Mouse (Mus musculus) liver, embryonic 13.5 days (tissue): Measurements from ENCODE around the gene Xpo1. TPM values are rescaled to one million over a fixed set of nuclear protein-coding genes. Genes with fewer than 3 reads are reported as not detected.

Experiments
- ATAC-seq: fragments of 200-750 bp; cut with Nextera tagmentation; 2 replicates; pipeline ENCODE4 v1.8.0; 2017; ENCODE audit warnings: low read depth, mild to moderate bottlenecking, moderate number of reproducible peaks, moderate library complexity
- DNase-seq: peaks from one replicate; pipeline ENCODE4 v3.0.0; 2022
- H3K27ac ChIP-seq: fragments of 300-500 bp; sonication (generic); 2 replicates; pipeline ENCODE4 v1.5.1; 2015; ENCODE audit warnings: moderate library complexity, mild to moderate bottlenecking, inconsistent platforms
- H3K27me3 ChIP-seq: fragments of 300-500 bp; sonication (generic); 2 replicates; pipeline ENCODE4 v1.6.1; 2015; ENCODE audit warnings: mild to moderate bottlenecking, inconsistent platforms
- H3K36me3 ChIP-seq: fragments of 300-500 bp; sonication (generic); 2 replicates; pipeline ENCODE4 v1.6.1; 2015; ENCODE audit warnings: mild to moderate bottlenecking, inconsistent platforms
- H3K4me1 ChIP-seq: fragments of 300-500 bp; sonication (generic); replicated peaks from 2 replicates; pipeline ENCODE4 v1.6.1; 2015; ENCODE audit warnings: inconsistent platforms
- H3K4me2 ChIP-seq: fragments of 300-500 bp; sonication (generic); 2 replicates; pipeline ENCODE4 v1.6.1; 2015; ENCODE audit warnings: inconsistent platforms, mild to moderate bottlenecking, moderate library complexity
- H3K4me3 ChIP-seq: fragments of 300-500 bp; sonication (generic); replicated peaks from 2 replicates; pipeline ENCODE4 v1.5.1; 2015; ENCODE audit warnings: mild to moderate bottlenecking, inconsistent platforms
- H3K9ac ChIP-seq: fragments of 300-500 bp; sonication (generic); 2 replicates; pipeline ENCODE4 v1.6.1; 2015; ENCODE audit warnings: mild to moderate bottlenecking, inconsistent platforms
- H3K9me3 ChIP-seq: fragments of 300-500 bp; sonication (generic); replicated peaks from 2 replicates; pipeline ENCODE4 v1.6.1; 2016; ENCODE audit warnings: inconsistent platforms
- WGBS: fragments of 180-500 bp; shearing (Covaris S2); methylation state at CpG from one replicate; pipeline ENCODE4 v1.1.7; 2015; ENCODE audit not compliant: insufficient replicate concordance; 5-methylcytosine and 5-hydroxymethylcytosine counted together
- polyA plus RNA-seq: library from polyadenylated mRNA; unstranded; fragments of >200 nt; fragmentation: Nextera tagmentation; extraction: Ambion mirVana; gene quantifications from 2 replicates; pipeline ENCODE4 v1.2.1, GENCODE M21; 2015

The Xpo1 gene
- polyA plus RNA-seq = 51.4 and 71.1 TPM in 2 replicates

DNA sequence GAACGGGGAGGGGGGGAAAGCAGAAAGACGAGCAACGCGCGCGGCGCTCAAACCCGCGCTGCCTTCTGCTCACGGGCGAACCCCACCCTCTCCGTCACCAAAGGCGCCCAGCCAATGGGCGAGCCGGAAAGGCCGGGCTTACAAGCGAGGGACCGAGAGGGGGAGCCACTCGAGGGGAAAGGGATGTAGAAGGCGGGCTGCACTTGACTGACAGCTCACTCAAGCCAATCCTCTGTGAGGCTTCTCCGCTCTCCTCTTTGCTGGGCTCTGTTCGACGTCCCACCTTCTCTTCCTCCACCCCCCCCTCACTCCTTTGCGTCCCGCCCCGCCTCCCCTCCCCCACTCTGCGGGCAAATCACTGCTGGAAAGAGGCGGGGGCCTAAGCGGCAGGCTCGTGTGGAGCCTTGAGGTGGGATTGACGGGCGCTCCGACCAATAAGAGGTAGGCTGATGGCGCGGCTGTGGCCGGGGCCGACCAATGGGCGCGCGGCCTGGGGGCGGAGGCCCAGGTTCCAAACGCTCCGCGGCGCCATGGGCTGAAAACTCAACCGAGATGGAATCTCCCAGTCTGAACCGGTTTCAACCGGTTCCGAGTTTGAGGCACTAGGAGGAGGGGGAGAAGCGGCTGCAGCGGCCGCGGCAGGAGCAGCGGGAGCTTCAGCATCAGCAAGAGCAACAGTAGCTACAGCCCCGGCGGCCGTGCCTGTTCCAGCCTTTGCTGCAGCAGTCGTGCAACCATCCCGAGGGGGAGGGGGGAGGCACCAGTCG is at the start of gene Xpo1:
Xpo1 (plus strand) TSS at position 615 of the 767 bp plus-strand sequence.
- DNase-seq = peak; percentile 98
- Histone ChIP-seq H3K27me3 (no peaks in the 10 kb centered on the region), H3K4me3 (peak within 1 kb of the TSS; percentile 99), H3K9ac (peak within 1 kb of the TSS; percentile 100), H3K4me1 (peaks cover 43% of the 10 kb centered on the region), H3K4me2 (peak within 1 kb of the TSS; percentile 94), H3K36me3 (peaks cover 6% of the 10 kb centered on the region), H3K9me3 (no peaks in the 10 kb centered on the region), H3K27ac (peak within 1 kb of the TSS; percentile 99)
- under 1% methylated on average over 60 of the region's 60 CpGs for WGBS
- ATAC-seq = peak; percentile 90

GRCm38 (mm10) chr11:23209717-23210116 is 46.1 kb upstream of the Xpo1 start:
- 67% methylated on average over 7 of the region's 7 CpGs for WGBS
- Histone ChIP-seq H3K4me1 (0 out of 2 replicates have a peak, but pooled peaks cover 4% of the 10 kb centered on the region), H3K4me3 (no peak overlapping the region), H3K9me3 (no peaks in the 10 kb centered on the region), H3K27me3 (no peaks in the 10 kb centered on the region), H3K4me2 (no peak overlapping the region), H3K36me3 (no peaks in the 10 kb centered on the region), H3K27ac (no peak overlapping the region), H3K9ac (no peak overlapping the region)
- no peak for DNase-seq
- ATAC-seq = no peak

DNA sequence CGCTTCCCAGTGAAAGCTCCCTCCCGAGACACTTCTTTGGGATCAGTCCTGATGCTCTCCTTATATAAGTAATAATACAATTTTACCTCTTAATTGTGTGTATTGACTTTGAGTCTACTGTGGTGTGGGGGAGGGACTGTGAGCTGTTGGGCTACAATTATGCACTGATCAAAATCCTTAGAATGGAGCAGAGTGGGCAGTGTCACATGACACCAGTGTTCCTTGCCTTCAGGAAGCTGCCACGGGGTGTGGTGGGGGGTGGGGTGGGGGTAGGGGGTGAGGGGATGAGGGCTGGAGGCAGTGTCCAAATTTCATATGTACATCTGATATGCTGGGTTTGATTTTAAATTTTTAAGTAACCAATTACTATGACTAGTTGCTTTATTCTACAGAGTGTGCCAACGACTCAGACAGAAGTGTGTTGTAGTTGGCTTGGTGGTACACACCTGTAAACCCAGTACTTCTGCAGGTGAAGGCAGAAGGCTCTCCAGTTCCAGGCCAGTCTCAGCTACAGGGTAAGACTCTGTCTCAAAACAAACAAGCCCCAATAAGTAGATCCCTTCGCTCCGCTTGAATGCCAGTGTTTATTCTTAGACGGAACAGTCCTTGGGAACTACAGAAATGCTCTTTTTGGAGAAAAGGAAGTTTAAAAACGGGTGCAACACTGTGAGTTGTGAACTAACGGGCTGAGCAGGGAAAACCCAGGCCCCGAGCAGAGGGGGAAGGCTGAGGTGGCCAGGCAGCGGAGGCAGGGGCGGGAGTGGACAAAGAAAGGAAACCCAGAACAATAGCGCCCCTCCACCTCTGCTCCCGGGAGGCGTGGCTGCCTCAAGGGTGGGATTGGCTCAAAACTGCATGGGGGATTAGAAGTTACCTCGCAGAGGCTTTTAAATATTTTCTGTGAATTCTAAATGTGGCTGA is 45.0 kb upstream of the Xpo1 start:
- 19% methylated on average over 16 of the region's 16 CpGs for WGBS
- H3K27ac ChIP-seq = no peak overlapping the region
- H3K4me3 ChIP-seq = peak overlapping the region; percentile 29
- no peaks in the 10 kb centered on the region for H3K27me3 ChIP-seq
- H3K4me1 ChIP-seq = 0 out of 2 replicates have a peak, but pooled peaks cover 4% of the 10 kb centered on the region
- DNase-seq (no peak), ATAC-seq (no peak)
- H3K9me3 ChIP-seq = no peaks in the 10 kb centered on the region
- peak overlapping the region; percentile 48 for H3K4me2 ChIP-seq
- H3K9ac ChIP-seq = 0 out of 2 replicates have a peak overlapping the region, but pooled peaks have one; percentile 26
- no peaks in the 10 kb centered on the region for H3K36me3 ChIP-seq

DNA sequence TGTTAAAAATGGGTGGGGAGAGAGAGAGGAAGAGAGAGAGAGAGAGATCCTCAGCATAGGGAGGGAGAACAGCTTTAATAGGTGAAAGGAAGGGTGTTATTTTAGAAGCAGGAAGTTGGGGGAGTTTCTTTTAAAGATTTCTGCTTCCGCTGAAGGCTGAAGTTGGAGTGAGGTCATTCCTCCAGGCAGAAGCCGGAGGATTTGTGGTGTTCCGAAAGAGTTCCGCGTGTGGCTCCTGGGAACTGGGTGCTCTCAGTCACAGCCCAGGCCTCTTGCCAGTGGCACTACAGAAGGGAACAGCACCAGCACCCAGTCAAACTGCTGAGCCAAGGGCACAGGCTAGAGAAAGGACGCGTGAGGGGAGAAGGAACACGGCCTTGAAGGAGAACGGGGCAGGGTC is 38.4 kb upstream of the Xpo1 start:
- Histone ChIP-seq H3K4me3 (no peak overlapping the region), H3K27ac (no peak overlapping the region), H3K9me3 (no peaks in the 10 kb centered on the region), H3K9ac (no peak overlapping the region), H3K4me1 (no peaks in the 10 kb centered on the region), H3K27me3 (no peaks in the 10 kb centered on the region), H3K4me2 (no peak overlapping the region), H3K36me3 (no peaks in the 10 kb centered on the region)
- ATAC-seq (no peak), DNase-seq (no peak)
- WGBS = 66% methylated on average over 9 of the region's 9 CpGs

GRCm38 (mm10) chr11:23236015-23236414 is 19.8 kb upstream of the Xpo1 start:
- Histone ChIP-seq H3K4me3 (no peak overlapping the region), H3K4me2 (no peak overlapping the region), H3K27ac (no peak overlapping the region), H3K9me3 (no peaks in the 10 kb centered on the region), H3K36me3 (no peaks in the 10 kb centered on the region), H3K9ac (no peak overlapping the region), H3K27me3 (no peaks in the 10 kb centered on the region), H3K4me1 (0 out of 2 replicates have a peak, but pooled peaks cover 5% of the 10 kb centered on the region)
- DNase-seq = no peak
- 39% methylated on average over 4 of the region's 4 CpGs for WGBS
- ATAC-seq = no peak

DNA sequence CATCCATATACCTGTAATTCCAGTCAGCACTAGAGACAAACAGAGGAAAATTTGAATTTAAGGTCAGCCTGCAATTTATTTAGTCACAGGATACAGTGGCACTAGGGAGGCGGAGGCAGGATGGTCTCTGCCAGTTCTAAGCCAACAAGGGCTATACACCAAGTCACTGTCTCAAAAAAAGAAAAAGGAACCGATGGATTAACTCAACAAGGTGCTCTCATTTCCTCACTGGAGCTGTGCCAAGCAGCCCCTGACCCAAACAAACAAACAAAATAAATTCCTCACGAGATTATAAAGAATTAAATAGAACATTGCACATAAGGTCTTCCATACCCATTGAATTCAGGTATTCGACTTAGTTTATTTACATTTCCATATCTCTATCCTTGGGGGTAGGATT is 1.9 kb upstream of the Xpo1 start:
- WGBS = 83% methylated on average over 4 of the region's 4 CpGs
- no peak overlapping the region for H3K9ac ChIP-seq
- H3K9me3 ChIP-seq = no peaks in the 10 kb centered on the region
- H3K4me1 ChIP-seq = peaks cover 26% of the 10 kb centered on the region
- H3K27ac ChIP-seq = no peak overlapping the region
- H3K4me2 ChIP-seq = no peak overlapping the region; the same call in 1 of the 2 replicates
- no peaks in the 10 kb centered on the region for H3K36me3 ChIP-seq
- H3K27me3 ChIP-seq = no peaks in the 10 kb centered on the region
- no peak overlapping the region for H3K4me3 ChIP-seq
- no peak for ATAC-seq
- DNase-seq = no peak

DNA sequence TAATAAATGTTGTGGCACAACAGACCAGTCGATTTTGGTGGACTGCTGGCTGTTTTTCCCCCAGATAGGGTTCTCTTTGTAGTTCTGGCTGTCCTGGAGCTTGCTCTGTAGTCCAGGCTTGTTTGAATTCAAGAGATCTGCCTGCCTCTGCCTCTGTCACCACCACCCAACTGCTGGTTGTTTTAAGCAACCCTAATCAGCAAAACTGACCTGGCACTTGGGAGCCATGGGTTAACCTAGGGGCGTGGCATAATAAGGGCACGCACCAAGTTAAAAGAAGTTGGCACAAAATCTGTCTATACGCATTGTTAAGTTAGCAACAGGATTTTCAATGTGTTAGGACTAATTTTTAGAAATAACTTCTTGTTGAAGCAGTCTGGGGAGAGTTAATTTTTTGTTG is 1.3 kb upstream of the Xpo1 start:
- ATAC-seq (no peak), DNase-seq (peak; percentile 17)
- H3K9me3 ChIP-seq = no peaks in the 10 kb centered on the region
- peak overlapping the region; percentile 77 for H3K27ac ChIP-seq
- peak overlapping the region; percentile 94 for H3K4me2 ChIP-seq
- H3K36me3 ChIP-seq = peaks cover 2% of the 10 kb centered on the region
- 63% methylated on average over 4 of the region's 4 CpGs for WGBS
- H3K9ac ChIP-seq = peak overlapping the region; percentile 100
- H3K4me3 ChIP-seq = peak overlapping the region; percentile 99
- no peaks in the 10 kb centered on the region for H3K27me3 ChIP-seq
- peaks cover 32% of the 10 kb centered on the region for H3K4me1 ChIP-seq

- DNase-seq (no peak), ATAC-seq (no peak)
- Histone ChIP-seq H3K27ac (peak overlapping the region; percentile 77), H3K36me3 (peaks cover 4% of the 10 kb centered on the region), H3K4me1 (peaks cover 37% of the 10 kb centered on the region), H3K9ac (peak overlapping the region; percentile 100), H3K9me3 (no peaks in the 10 kb centered on the region), H3K4me3 (peak overlapping the region; percentile 99), H3K4me2 (peak overlapping the region; percentile 94), H3K27me3 (no peaks in the 10 kb centered on the region)
- WGBS = 3% methylated on average over 24 of the region's 24 CpGs
Observed at GRCm38 (mm10) chr11:23255053-23255426, 801 bp upstream of the Xpo1 start.

- peak overlapping the region; percentile 99 for H3K4me3 ChIP-seq
- peaks cover 10% of the 10 kb centered on the region for H3K36me3 ChIP-seq
- H3K27me3 ChIP-seq = no peaks in the 10 kb centered on the region
- H3K4me1 ChIP-seq = peaks cover 50% of the 10 kb centered on the region
- 0 out of 2 replicates have a peak, but pooled peaks have one; percentile 0 for ATAC-seq
- peak overlapping the region; percentile 99 for H3K27ac ChIP-seq
- peak overlapping the region; percentile 94 for H3K4me2 ChIP-seq
- no peaks in the 10 kb centered on the region for H3K9me3 ChIP-seq
- peak overlapping the region; percentile 100 for H3K9ac ChIP-seq
- no peak for DNase-seq
- under 1% methylated on average over 46 of the region's 51 CpGs for WGBS
Observed at GRCm38 (mm10) chr11:23256194-23256802, 457 bp downstream of the Xpo1 start.

GRCm38 (mm10) chr11:23256803-23257704 is 1.2 kb downstream of the Xpo1 start:
- DNase-seq (peak; percentile 83), ATAC-seq (peak; percentile 61)
- peak overlapping the region; percentile 99 for H3K27ac ChIP-seq
- H3K4me2 ChIP-seq = peak overlapping the region; percentile 94
- H3K9ac ChIP-seq = peak overlapping the region; percentile 100
- under 1% methylated on average over 48 of the region's 48 CpGs for WGBS
- no peaks in the 10 kb centered on the region for H3K9me3 ChIP-seq
- H3K4me3 ChIP-seq = peak overlapping the region; percentile 99
- H3K27me3 ChIP-seq = no peaks in the 10 kb centered on the region
- H3K4me1 ChIP-seq = peaks cover 54% of the 10 kb centered on the region
- H3K36me3 ChIP-seq = peaks cover 18% of the 10 kb centered on the region
